Mouse (Mus musculus) CH12.LX (cell line): ENCODE measurements around the gene 1700010B08Rik. TPM values are rescaled to one million over a fixed set of nuclear protein-coding genes. Genes with fewer than 3 reads are reported as not detected.

Source experiments
- DNase-seq: peaks from one replicate; pipeline ENCODE4 v3.0.0-alpha.2; 2013; ENCODE audit errors: extremely low read depth
- H3K27ac ChIP-seq: 2 replicates; pipeline ENCODE4 v1.5.1; 2012; ENCODE audit warnings: low read depth, mild to moderate bottlenecking, control low read depth, moderate library complexity; ENCODE audit not compliant: insufficient read depth
- H3K27me3 ChIP-seq: replicated peaks from 2 replicates; pipeline ENCODE3; 2012; ENCODE audit warnings: inconsistent platforms
- H3K36me3 ChIP-seq, 2 experiments: replicated peaks in 1 of 2; 2 replicates each; pipeline versions ENCODE3 to v1.6.1; 2012; ENCODE audit warnings: inconsistent platforms in 1 of 2, low read length in 1 of 2, mild to moderate bottlenecking in 1 of 2, mixed read lengths in 1 of 2, moderate library complexity in 1 of 2; ENCODE audit not compliant: control insufficient read depth in 1 of 2, insufficient read depth in 1 of 2
- H3K4me1 ChIP-seq, 2 experiments: 2 replicates each; pipeline ENCODE4 v1.6.1; 2012; ENCODE audit warnings: inconsistent platforms in 1 of 2, moderate library complexity in 1 of 2; ENCODE audit not compliant: insufficient read depth in 2 of 2, control insufficient read depth in 1 of 2
- H3K4me2 ChIP-seq: 2 replicates; pipeline ENCODE4 v1.6.1; 2012; ENCODE audit warnings: low read depth, mild to moderate bottlenecking, control low read depth; ENCODE audit not compliant: poor library complexity, insufficient read depth, severe bottlenecking
- H3K4me3 ChIP-seq, 3 experiments: fragments of 150-350 bp in 1 of 3; sonication (generic) in 1 of 3; replicated peaks in 1 of 3; 2 replicates each; pipeline versions ENCODE3 to v1.5.1; 2011 to 2012; ENCODE audit warnings: low read depth in 2 of 3, low read length in 2 of 3, mild to moderate bottlenecking in 2 of 3, moderate library complexity in 2 of 3, control low read depth in 1 of 3, improper control_type of control experiment in 1 of 3, inconsistent platforms in 1 of 3, mixed read lengths in 1 of 3; ENCODE audit not compliant: poor library complexity in 1 of 3
- H3K79me2 ChIP-seq: replicated peaks from 2 replicates; pipeline ENCODE4 v1.6.1; 2012; ENCODE audit warnings: mild to moderate bottlenecking, moderate library complexity; ENCODE audit not compliant: control insufficient read depth, poor library complexity, insufficient read depth, severe bottlenecking; ENCODE audit errors: extremely low read depth
- H3K9ac ChIP-seq: 2 replicates; pipeline ENCODE4 v1.6.1; 2012; ENCODE audit warnings: low read depth, mild to moderate bottlenecking, control low read depth, moderate library complexity; ENCODE audit not compliant: insufficient read depth
- H3K9me3 ChIP-seq: replicated peaks from 2 replicates; pipeline ENCODE3; 2012; ENCODE audit warnings: low read length, inconsistent platforms, mixed read lengths
- CHD1 ChIP-seq: IDR thresholded peaks from 2 replicates; pipeline ENCODE4 v1.6.1; 2012; ENCODE audit warnings: low read depth, low read length, improper control_type of control experiment, inconsistent platforms
- CHD2 ChIP-seq: IDR thresholded peaks from 2 replicates; pipeline ENCODE4 v1.6.1; 2011; ENCODE audit warnings: low read length, improper control_type of control experiment
- ETS1 ChIP-seq: conservative IDR thresholded peaks from 2 replicates; pipeline ENCODE4 v1.6.1; 2012; ENCODE audit warnings: low read depth, mild to moderate bottlenecking, inconsistent platforms, low read length, improper control_type of control experiment, moderate library complexity
- HCFC1 ChIP-seq: IDR thresholded peaks from 2 replicates; pipeline ENCODE4 v1.6.1; 2012; ENCODE audit warnings: low read depth, mild to moderate bottlenecking, inconsistent platforms, low read length, improper control_type of control experiment
- KAT2A ChIP-seq: IDR thresholded peaks from 2 replicates; pipeline ENCODE4 v1.6.1; 2012; ENCODE audit warnings: low read length, improper control_type of control experiment, inconsistent platforms; ENCODE audit not compliant: insufficient replicate concordance
- MAFK ChIP-seq: IDR thresholded peaks from 2 replicates; pipeline ENCODE4 v1.6.1; 2011; ENCODE audit warnings: low read length, improper control_type of control experiment; ENCODE audit not compliant: insufficient replicate concordance
- MXI1 ChIP-seq: IDR thresholded peaks from 2 replicates; pipeline ENCODE4 v1.6.1; 2011; ENCODE audit warnings: mild to moderate bottlenecking, low read depth, low read length, improper control_type of control experiment
- MYC ChIP-seq: IDR thresholded peaks from 2 replicates; pipeline ENCODE4 v1.6.1; 2011; ENCODE audit warnings: low read depth, mild to moderate bottlenecking, improper control_type of control experiment, low read length
- NRF1 ChIP-seq: IDR thresholded peaks from 2 replicates; pipeline ENCODE4 v1.6.1; 2014; ENCODE audit warnings: low read depth, mild to moderate bottlenecking, inconsistent platforms, low read length, improper control_type of control experiment, moderate library complexity
- PAX5 ChIP-seq: IDR thresholded peaks from 2 replicates; pipeline ENCODE4 v1.6.1; 2012; ENCODE audit warnings: low read length, inconsistent platforms, mixed read lengths
- RAD21 ChIP-seq: IDR thresholded peaks from 2 replicates; pipeline ENCODE4 v1.6.1; 2011; ENCODE audit warnings: low read depth, mild to moderate bottlenecking, low read length, improper control_type of control experiment, moderate library complexity
- RCOR1 ChIP-seq: conservative IDR thresholded peaks from 2 replicates; pipeline ENCODE4 v1.6.1; 2012; ENCODE audit warnings: low read depth, mild to moderate bottlenecking, inconsistent platforms, low read length, improper control_type of control experiment
- TBP ChIP-seq: conservative IDR thresholded peaks from 2 replicates; pipeline ENCODE4 v1.6.1; 2011; ENCODE audit warnings: low read depth, low read length, improper control_type of control experiment
- UBTF ChIP-seq: IDR thresholded peaks from 2 replicates; pipeline ENCODE4 v1.6.1; 2012; ENCODE audit warnings: low read depth, mild to moderate bottlenecking, inconsistent platforms, low read length, improper control_type of control experiment, moderate library complexity
- USF1 ChIP-seq: IDR thresholded peaks from 2 replicates; pipeline ENCODE4 v1.6.1; 2014; ENCODE audit warnings: low read depth, mild to moderate bottlenecking, inconsistent platforms, low read length, improper control_type of control experiment
- USF2 ChIP-seq: conservative IDR thresholded peaks from 2 replicates; pipeline ENCODE4 v1.6.1; 2011; ENCODE audit warnings: low read depth, low read length, improper control_type of control experiment
- ZC3H11A ChIP-seq: IDR thresholded peaks from 2 replicates; pipeline ENCODE4 v1.6.1; 2012; ENCODE audit warnings: low read depth, mild to moderate bottlenecking, inconsistent platforms, low read length, improper control_type of control experiment
- ZKSCAN1 ChIP-seq: IDR thresholded peaks from 2 replicates; pipeline ENCODE4 v1.6.1; 2012; ENCODE audit warnings: low read depth, inconsistent platforms, low read length, improper control_type of control experiment, borderline replicate concordance
- dilution Hi-C: fragments of 300-500 bp; cut with MboI; formaldehyde crosslinking; loops from 2 replicates; pipeline ENCODE4 v1.14.3; 2020; ENCODE audit warnings: low sequenced_read_pairs; ENCODE audit not compliant: extremely low pct_unique_long_range_greater_than_20kb, extremely low pct_ligation_motif_present
- in situ Hi-C: fragments of 300-500 bp; cut with MboI; formaldehyde crosslinking; loops from 3 replicates; pipeline ENCODE4 v1.14.3; 2019; ENCODE audit warnings: low sequenced_read_pairs, low pct_ligation_motif_present, low pct_unique_long_range_greater_than_20kb, mixed read lengths
- polyA plus RNA-seq: library from polyadenylated mRNA; unstranded; fragments of >175 nt; gene quantifications from 2 replicates; pipeline ENCODE4 v1.2.1, GENCODE M21; 2012; ENCODE audit warnings: low read depth; ENCODE audit not compliant: insufficient read length
- total RNA-seq, 2 experiments: library from RNA; depleted of rRNA; stranded (reverse); fragments of 300-350 nt in 1 of 2; fragments of >200 nt in 1 of 2; gene quantifications; 2 replicates each; pipeline ENCODE4 v1.2.3; 2012 to 2014

1700010B08Rik gene
- total and polyA plus RNA-seq, 3 experiments = not detected

DNA sequence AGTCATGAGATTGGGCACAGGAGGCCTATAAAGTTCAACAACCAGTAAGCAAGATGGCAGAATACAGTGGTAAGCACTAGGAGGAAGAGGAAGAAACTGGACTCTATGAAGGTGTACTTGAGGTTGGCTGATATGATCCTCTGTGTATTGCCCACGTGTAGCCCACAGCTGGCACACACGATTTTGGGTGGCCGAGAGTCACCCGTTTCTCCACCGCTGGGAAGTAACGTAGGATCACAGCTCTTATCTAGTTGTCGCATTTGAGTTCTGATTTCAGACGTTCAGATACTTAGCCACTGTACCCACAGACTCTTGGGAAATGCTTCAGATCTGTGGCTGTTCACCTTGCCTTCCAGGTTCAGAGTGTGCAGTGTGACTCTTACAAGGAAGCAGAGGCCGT, 19.0 kb downstream of the 1700010B08Rik start:
- H3K27ac ChIP-seq = no peak overlapping the region

DNA sequence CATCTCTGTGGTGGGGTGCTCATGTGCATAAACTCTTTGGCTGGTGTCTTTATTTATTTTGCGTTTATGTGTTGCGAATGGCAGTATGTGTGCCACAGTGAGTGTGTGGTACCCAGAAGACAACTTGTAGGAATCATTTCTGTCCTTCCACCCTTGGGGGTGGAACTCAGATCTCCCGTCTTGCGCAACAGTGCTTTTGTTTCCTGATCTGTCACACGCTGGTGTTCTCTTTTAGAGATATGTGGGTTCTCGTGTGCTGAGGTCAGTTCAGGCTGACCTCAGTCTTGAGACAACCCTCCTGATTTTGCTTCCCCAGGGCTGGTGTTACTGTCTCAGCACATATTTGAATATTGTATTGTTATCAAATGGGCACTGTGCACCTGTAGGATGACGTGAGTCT, 19.9 kb downstream of the 1700010B08Rik start:
- Histone ChIP-seq H3K9ac (0 out of 2 replicates have a peak overlapping the region, but pooled peaks have one; percentile 85), H3K27me3 (no peaks in the 10 kb centered on the region), H3K79me2 (peaks cover 50% of the 10 kb centered on the region), H3K4me2 (no peak overlapping the region), H3K4me3 (no peak overlapping the region), H3K4me1 (peaks cover 18 to 30% of the 10 kb centered on the region in 2 experiments), H3K36me3 (peaks cover 4 to 44% of the 10 kb centered on the region in 2 experiments), H3K27ac (no peak overlapping the region), H3K9me3 (no peaks in the 10 kb centered on the region)
- TF ChIP-seq MYC (no peak), RAD21 (no peak), ETS1 (no peak), ZC3H11A (no peak), CHD1 (no peak), MXI1 (no peak), PAX5 (no peak), UBTF (no peak), TBP (no peak), RCOR1 (no peak), KAT2A (no peak), USF1 (no peak), CHD2 (no peak)
- dilution Hi-C loops (no loop called here), in situ Hi-C loops (no loop called here)
- no peak for DNase-seq

More for the DNA sequence above, 19.0 kb downstream of the 1700010B08Rik start:
- DNase-seq = peak; percentile 28
- Histone ChIP-seq H3K9ac (peak overlapping the region; percentile 85), H3K4me3 (peak overlapping the region; percentile 83 to 96 (median 87)), H3K36me3 (peaks cover 4 to 39% of the 10 kb centered on the region in 2 experiments), H3K9me3 (no peaks in the 10 kb centered on the region), H3K4me1 (peaks cover 15 to 25% of the 10 kb centered on the region in 2 experiments), H3K79me2 (peaks cover 46% of the 10 kb centered on the region), H3K27me3 (peaks cover 2% of the 10 kb centered on the region), H3K4me2 (peak overlapping the region; percentile 70)
- no peak for TF ChIP-seq USF1
- no peak for TF ChIP-seq USF2
- no peak for TF ChIP-seq RCOR1
- TF ChIP-seq MAFK = no peak
- no peak for TF ChIP-seq CHD2
- no peak for TF ChIP-seq NRF1
- no peak for TF ChIP-seq ZKSCAN1
- no peak for TF ChIP-seq HCFC1
- no peak for TF ChIP-seq MXI1
- dilution Hi-C loops = no loop called here
- in situ Hi-C loops = no loop called here
